Mouse (Mus musculus) central nervous system, embryonic 11.5 days (tissue): Measurements from ENCODE around the gene Krtap12-1. TPM values are rescaled to one million over a fixed set of nuclear protein-coding genes. Genes with fewer than 3 reads are reported as not detected.

Source experiments
- polyA plus RNA-seq: library from polyadenylated mRNA; depleted of rRNA; stranded (reverse); fragments of >200 nt; gene quantifications from 2 replicates; pipeline ENCODE4 v1.2.3, GENCODE M21; 2012; rRNA removed

Krtap12-1 gene
- polyA plus RNA-seq = not detected in 2 replicates

DNA sequence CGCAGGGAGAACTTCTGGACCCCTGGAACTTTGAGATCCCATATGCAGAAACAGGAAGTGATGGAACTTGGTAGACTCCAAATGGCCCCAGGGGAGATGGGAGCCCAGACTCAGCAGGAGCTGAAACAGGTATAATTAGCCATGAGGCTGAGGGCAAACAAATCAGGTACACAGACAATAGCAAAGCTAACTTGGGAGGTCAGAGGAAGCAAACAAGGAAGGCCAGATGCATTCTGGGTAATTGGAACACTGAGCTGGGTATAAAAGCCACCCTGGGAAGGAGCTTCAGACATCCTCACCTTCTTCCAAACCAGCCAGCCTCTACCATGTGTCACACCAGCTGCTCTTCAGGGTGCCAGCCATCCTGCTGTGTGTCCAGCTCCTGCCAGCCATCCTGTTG, at the start of gene Krtap12-1:
Krtap12-1 (plus strand) TSS at position 301 of the 400 bp plus-strand sequence.

DNA sequence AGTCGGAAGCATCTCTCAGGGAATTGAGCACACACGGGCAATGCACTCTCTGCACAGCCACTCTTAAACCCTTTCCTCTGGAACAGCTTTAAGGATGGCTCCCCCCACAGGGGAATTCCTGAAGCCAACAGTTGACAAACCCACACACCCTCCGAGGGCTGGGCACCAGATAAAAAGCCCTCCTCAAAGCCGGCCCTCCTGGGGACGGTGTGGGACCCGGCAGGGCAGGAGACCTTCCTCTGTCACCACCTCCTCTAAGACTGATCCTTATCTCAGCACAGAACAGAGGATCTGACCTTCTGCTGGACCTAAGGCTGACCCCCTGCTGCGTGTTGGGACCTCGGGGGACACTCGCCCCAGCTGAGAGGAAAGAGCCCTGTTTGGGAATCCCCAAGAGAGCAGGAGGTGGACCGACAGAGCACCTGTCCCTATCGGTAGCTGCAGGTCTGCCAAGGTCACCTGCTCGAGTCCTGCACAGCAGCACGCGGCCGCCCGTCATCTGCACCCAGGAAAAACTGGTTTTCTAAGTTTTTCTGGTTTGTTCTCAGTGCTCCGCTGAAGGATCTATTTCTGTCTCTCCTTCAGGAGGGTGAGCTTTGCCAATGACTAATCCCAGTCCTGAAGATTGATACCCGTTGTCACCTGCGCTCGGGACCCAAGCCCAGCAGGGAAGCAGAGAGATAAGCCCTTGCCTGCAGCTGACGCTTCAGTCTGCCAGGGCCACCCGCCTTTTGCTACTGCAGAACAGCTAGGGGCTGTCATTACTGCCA, 34.3 kb upstream of the Krtap12-1 start, which contains the start of gene Tspear:
Tspear (plus strand) TSS at position 675 of the 770 bp plus-strand sequence.

DNA sequence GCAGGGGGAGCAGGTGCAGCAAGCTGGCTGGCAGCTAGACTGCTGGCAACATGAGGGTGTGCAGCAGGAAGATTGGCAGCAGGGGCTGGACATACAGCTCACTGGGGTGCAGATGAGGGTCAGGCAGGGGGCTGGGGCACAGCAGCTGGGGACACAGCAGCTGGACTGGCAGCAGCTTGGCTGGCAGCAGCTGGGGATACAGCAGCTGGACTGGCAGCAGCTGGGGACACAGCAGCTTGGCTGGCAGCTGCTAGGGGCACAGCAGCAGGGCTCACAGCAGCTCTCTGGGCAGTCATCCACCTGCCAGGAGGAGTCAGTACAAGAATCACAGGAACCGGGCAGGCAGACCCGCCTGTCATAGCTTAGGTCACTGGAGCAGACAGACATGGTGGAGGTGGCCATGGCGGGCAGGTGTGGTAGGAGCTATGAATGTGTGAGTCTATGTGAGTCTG, 30.0 kb upstream of the Krtap12-1 start, which contains the start of gene Gm19402:
Gm19402 (minus strand) TSS at position 402 of the 452 bp plus-strand sequence.

DNA sequence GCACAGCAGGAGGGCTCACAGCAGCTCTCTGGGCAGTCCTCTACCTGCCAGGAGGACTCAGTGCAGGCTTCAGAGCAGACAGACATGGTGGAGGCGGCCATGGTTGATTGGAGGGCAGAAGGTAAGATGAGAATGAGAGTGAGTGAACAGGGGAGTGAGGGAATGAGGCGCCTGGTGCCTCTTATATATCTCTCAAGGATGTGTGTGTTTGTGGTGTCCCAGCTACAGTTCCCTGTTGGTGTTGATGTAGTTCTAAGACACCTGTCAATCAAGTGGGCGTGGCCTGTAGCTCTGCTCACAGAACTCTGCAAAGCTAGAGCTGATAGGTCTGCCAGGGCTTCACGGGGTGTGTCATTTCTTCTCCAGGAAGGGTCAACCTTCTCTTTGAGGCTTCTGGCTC, 23.3 kb upstream of the Krtap12-1 start, which contains the start of gene Gm9508:
Gm9508 (minus strand) TSS at position 101 of the 400 bp plus-strand sequence.

DNA sequence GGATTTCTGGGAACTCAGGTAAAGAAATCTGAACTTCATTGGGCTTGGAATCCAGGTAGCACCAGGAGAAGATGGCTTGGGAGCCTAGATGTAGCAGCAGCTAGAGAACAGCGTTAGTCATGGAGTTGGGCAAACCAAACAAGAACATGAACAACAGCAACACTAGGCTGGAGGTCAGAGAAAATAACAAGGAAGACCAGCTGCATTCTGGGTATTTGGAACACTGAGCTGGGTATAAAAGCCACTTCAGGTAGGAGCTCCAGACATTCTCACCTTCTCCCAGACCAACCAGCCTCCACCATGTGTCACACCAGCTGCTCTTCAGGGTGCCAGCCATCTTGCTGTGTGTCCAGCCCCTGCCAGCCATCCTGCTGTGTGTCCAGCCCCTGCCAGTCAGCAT, 14.1 kb upstream of the Krtap12-1 start, which contains the start of gene Gm10272:
Gm10272 (plus strand) TSS at position 301 of the 400 bp plus-strand sequence.

DNA sequence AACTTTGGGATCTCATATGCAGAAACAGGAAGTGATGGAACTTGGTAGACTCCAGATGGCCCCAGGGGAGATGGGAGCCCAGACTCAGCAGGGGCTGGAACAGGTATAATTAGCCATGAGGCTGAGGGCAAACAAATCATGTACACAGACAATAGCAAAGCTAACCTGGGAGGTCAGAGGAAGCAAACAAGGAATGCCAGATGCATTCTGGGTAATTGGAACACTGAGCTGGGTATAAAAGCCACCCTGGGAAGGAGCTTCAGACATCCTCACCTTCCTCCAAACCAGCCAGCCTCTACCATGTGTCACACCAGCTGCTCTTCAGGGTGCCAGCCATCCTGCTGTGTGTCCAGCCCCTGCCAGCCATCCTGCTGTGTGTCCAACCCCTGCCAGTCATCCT, 9.2 kb upstream of the Krtap12-1 start, which contains the start of gene Gm10024:
Gm10024 (plus strand) TSS at position 301 of the 400 bp plus-strand sequence.

DNA sequence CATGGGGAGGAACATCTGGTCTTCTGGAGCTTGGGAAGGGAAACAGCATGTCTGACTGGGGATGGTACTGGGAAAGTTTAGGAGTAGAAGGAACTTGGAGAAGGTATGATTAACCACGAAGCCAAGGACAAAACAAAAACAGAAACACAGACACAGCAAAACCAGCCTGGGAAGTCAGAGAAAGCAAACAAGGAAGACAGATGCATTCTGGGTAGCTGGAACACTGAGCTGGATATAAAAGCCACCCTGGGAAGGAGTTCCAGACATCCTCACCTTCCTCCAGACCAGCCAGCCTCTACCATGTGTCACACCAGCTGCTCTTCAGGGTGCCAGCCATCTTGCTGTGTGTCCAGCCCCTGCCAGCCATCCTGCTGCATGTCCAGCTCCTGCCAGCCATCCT, 4.9 kb upstream of the Krtap12-1 start, which contains the start of gene Gm10142:
Gm10142 (plus strand) TSS at position 301 of the 400 bp plus-strand sequence.

DNA sequence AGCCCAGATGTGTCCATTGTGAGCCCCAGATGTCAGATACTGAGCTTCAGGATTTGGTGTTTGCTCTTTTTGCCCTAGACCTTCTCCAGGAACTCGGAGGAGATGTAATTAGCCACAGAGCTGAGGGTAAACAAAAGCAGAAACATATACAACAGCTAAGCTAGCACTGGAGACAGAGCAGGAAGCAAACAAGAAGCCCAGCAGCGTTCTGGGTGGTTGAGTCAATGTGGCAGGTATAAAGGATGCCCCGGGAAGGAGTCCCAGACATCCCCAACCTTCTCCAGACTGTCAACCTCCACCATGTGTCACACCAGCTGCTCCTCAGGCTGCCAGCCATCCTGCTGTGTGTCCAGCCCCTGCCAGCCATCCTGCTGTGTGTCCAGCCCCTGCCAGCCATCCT, 5.8 kb downstream of the Krtap12-1 start, which contains the start of gene Gm10100:
Gm10100 (plus strand) TSS at position 301 of the 400 bp plus-strand sequence.

DNA sequence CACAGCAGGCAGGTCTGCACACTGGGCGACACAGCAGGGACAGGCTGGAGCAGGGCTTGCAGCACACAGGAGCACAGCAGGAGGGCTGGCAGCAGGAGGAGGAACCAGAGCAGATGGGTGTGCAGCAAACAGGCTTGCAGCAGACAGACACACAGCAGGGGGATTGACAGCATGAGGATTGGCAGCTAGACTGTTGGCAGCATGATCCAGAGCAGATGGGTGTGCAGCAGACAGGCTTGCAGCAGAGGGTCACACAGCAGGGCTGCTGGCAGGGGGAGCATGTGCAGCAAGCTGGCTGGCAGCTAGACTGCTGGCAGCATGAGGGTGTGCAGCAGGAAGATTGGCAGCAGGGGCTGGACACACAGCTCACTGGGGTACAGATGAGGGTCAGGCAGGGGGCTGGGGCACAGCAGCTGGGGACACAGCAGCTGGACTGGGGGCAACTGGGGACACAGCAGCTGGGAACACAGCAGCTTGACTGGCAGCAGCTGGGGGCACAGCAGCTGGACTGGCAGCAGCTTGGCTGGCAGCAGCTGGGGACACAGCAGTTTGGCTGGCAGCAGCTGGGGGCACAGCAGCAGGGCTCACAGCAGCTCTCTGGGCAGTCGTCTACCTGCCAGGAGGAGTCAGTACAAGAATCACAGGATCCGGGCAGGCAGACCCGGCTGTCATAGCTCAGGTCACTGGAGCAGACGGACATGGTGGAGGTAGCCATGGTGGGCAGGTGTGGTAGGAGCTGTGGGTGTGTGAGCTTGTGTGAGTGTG, 21.7 kb downstream of the Krtap12-1 start, which contains the start of gene Gm18596:
Gm18596 (minus strand) TSS at position 715 of the 765 bp plus-strand sequence.

DNA sequence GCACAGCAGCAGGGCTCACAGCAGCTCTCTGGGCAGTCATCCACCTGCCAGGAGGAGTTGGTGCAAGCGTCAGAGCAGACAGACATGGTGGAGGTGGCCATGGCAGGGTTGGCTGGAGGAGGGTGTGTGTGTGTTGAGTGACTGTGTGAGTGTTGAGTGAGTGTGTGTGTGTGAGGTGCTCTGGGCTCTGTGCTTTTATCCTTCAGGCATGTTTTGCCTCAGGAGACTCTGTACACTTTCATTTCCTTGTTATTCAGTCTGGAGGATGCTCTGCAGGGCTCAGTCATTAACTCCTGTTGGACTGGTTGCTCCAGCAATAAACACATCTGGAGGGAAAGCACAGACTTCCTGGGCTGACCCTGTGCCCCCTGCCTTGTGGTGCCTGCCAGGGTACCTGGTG, 30.9 kb downstream of the Krtap12-1 start, which contains the start of gene Gm9736:
Gm9736 (minus strand) TSS at position 101 of the 400 bp plus-strand sequence.

DNA sequence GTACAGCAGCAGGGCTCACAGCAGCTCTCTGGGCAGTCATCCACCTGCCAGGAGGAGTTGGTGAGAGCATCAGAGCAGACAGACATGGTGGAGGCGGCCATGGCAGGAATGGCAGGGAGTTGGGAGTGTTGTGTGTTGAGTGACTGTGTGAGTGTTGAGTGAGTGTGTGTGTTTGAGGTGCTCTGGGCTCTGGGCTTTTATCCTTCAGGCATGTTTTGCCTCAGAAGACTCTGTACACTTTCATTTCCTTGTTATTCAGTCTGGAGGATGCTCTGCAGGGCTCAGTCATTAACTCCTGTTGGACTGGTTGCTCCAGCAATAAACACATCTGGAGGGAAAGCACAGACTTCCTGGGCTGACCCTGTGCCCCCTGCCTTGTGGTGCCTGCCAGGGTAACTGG, 39.2 kb downstream of the Krtap12-1 start, which contains the start of gene Gm3233:
Gm3233 (minus strand) TSS at position 101 of the 400 bp plus-strand sequence.

Other genes starting within 250 kb of the Krtap12-1 start
- gene Fam207a, start 204.8 kb upstream of the Krtap12-1 start, polyA plus RNA-seq = 35.5 and 67.5 TPM in 2 replicates
- gene Itgb2, start 190.3 kb upstream of the Krtap12-1 start, polyA plus RNA-seq = 1.3 and 1.8 TPM in 2 replicates
- gene Pttg1ip, start 138.9 kb upstream of the Krtap12-1 start, polyA plus RNA-seq = 66.2 and 75.4 TPM in 2 replicates
- gene Sumo3, start 114.5 kb upstream of the Krtap12-1 start, polyA plus RNA-seq = 343 and 431 TPM in 2 replicates
- gene Gm49325, start 114.4 kb upstream of the Krtap12-1 start, polyA plus RNA-seq = 75.0 and 115 TPM in 2 replicates
- gene Ube2g2, start 98.3 kb upstream of the Krtap12-1 start, polyA plus RNA-seq = 58.8 and 134 TPM in 2 replicates
- gene Tspear, start 34.0 kb upstream of the Krtap12-1 start, polyA plus RNA-seq = 0.92 and 1.3 TPM in 2 replicates
- gene Gm19402, start 29.8 kb upstream of the Krtap12-1 start, polyA plus RNA-seq = not detected in 2 replicates
- not detected in 2 replicates for gene Gm9508, start 23.4 kb upstream of the Krtap12-1 start, polyA plus RNA-seq
- gene Gm10272, start 14.0 kb upstream of the Krtap12-1 start, polyA plus RNA-seq = not detected in 2 replicates
- not detected in 2 replicates for gene Gm10024, start 9.1 kb upstream of the Krtap12-1 start, polyA plus RNA-seq
- gene Gm10142, start 4.8 kb upstream of the Krtap12-1 start, polyA plus RNA-seq = not detected in 2 replicates
- gene Gm10100, start 5.9 kb downstream of the Krtap12-1 start, polyA plus RNA-seq = not detected in 2 replicates
- gene Gm18596, start 22.0 kb downstream of the Krtap12-1 start, polyA plus RNA-seq = not detected in 2 replicates
- not detected in 2 replicates for gene Gm9736, start 30.8 kb downstream of the Krtap12-1 start, polyA plus RNA-seq
- not detected in 2 replicates for gene Gm3233, start 39.1 kb downstream of the Krtap12-1 start, polyA plus RNA-seq
- not detected in 2 replicates for gene Gm3238, start 50.7 kb downstream of the Krtap12-1 start, polyA plus RNA-seq
- not detected in 2 replicates for gene Gm7138, start 56.3 kb downstream of the Krtap12-1 start, polyA plus RNA-seq
- gene Gm3250, start 61.9 kb downstream of the Krtap12-1 start, polyA plus RNA-seq = not detected in 2 replicates
- gene Gm7137, start 67.6 kb downstream of the Krtap12-1 start, polyA plus RNA-seq = not detected in 2 replicates
- not detected in 2 replicates for gene Gm9639, start 74.5 kb downstream of the Krtap12-1 start, polyA plus RNA-seq
- not detected in 2 replicates for gene Gm19668, start 78.5 kb downstream of the Krtap12-1 start, polyA plus RNA-seq
- 0.08 TPM in 1 of 2 replicates, not detected in the other for gene Gm9507, start 91.2 kb downstream of the Krtap12-1 start, polyA plus RNA-seq
- gene Gm2696, start 94.1 kb downstream of the Krtap12-1 start, polyA plus RNA-seq = not detected in 2 replicates
- gene Krtap10-4, start 106.5 kb downstream of the Krtap12-1 start, polyA plus RNA-seq = not detected in 2 replicates
- not detected in 2 replicates for gene Krtap10-10, start 115.3 kb downstream of the Krtap12-1 start, polyA plus RNA-seq
- not detected in 2 replicates for gene Gm36176, start 126.2 kb downstream of the Krtap12-1 start, polyA plus RNA-seq
- gene Gm10318, start 132.3 kb downstream of the Krtap12-1 start, polyA plus RNA-seq = 0.06 TPM in 1 of 2 replicates, not detected in the other
- gene Gm3285, start 141.4 kb downstream of the Krtap12-1 start, polyA plus RNA-seq = not detected in 2 replicates
- 2.4 and 3.4 TPM in 2 replicates for gene Lrrc3, start 181.9 kb downstream of the Krtap12-1 start, polyA plus RNA-seq
- gene Trpm2, start 250.0 kb downstream of the Krtap12-1 start, polyA plus RNA-seq = 0.83 and 1.2 TPM in 2 replicates